Mouse (Mus musculus) T-cell, adult 2 months (primary cell): ENCODE measurements at regions not wholly inside any gene's neighbourhood (a gene's known extent, or its start where the extent isn't known, plus 50 kb on each side); places are given as distances from the start of the nearest gene placed in this dataset.
A peak's percentile ranks its signal among the peaks of the same experiment; 100 is the strongest.

ENCODE experiments used
- DNase-seq: peaks from one replicate; pipeline ENCODE4 v3.0.0; 2022; ENCODE audit warnings: low spot score

DNA sequence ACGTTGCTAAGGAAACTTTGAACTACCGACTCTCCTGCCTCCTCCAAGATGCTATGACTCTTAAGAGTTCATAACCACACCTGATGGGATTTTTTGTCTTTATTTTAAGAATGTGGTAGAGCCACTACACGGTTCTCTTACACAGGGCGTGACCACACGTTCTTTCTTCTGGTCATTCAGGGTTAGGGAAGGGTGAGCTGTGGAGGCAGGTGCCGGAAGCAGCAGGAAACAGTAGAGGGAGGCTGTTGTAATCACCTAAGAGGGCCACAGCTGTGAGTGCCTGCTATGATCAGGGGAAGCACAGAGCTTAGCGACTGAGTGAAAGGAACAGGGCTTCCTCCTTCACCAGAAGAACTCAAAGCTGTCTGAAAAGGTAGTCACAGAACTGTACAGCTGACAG lies 50.6 kb upstream of the Larp1 start:
- peak; percentile 62 for DNase-seq

DNA sequence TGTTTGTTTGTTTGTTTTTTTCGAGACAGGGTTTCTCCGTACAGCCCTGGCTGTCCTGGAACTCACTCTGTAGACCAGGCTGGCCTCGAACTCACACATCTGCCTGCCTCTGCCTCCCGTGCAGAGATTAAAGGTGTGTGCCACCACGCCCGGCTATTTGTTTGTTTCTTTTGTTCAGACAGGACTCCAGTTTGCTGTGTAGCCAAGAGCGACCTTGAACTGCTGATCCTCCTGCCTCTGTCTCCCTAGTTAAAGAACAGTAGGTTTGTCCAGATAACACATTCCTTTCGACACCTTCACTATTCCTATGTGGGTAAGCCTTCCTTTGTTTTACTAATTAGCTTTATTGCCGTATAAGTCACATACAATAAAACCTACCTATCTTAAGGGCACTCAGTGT lies 52.0 kb upstream of the Larp1 start:
- DNase-seq = no peak

- no peak for DNase-seq
Observed at GRCm38 (mm10) chr11:57956076-57956475, 52.8 kb upstream of the Larp1 start.

- DNase-seq = no peak
Observed at GRCm38 (mm10) chr11:57955476-57955875, 53.4 kb upstream of the Larp1 start.

DNA sequence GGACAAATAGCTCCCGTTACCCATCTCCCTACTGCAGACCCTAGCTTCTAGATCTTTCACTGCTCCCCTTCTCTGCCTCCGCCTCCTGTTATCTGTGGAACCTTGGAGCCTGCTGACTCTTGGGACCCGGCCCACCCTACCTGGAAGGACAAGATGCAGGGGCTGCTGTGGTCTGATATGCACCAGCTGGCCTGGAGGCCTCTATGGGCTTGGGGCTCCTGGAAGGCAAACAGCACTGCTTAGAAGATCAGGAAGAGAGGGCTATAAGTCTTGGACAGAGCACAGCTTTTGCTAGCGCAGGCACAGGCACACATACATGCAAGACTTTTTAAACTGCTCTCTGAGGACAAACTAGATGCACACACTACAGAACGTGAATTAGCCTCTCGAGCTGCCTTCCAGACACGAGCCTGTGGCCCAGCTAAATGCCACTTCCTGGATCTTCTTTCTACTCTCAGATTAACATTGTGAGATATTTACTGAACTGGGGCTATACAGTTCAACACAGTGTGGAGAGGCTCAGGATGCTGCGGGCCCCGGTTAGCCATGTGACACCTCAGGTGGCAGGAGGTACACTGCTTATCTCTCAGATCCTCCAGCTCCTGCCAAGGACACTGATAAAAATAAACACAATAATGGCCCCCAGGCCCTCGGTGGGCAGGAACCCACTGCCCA lies 54.2 kb upstream of the Larp1 start:
- peak; percentile 38 for DNase-seq

DNA sequence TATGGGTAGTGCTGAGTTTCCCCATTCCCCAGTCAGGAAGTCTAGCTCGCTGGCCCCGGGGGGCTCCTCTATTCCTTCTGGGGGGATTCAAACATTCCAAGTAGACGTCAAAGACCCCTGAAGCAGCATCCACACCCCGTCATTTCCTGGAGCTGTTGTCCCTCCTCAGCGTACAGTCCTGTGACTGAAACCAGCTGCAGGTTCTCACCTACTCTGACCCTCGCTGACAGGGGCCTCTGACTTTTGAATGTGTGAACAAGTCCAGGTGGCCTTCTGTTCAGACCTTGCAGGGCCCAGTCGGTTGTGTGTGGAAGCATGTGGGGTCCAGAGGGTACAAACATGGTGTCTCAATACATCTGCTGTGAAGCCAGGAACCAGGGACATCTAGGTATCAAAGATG lies 55.2 kb upstream of the Larp1 start:
- no peak for DNase-seq

- DNase-seq = peak; percentile 68
Observed at GRCm38 (mm10) chr11:57952619-57953018, 56.2 kb upstream of the Larp1 start.

- peak; percentile 51 for DNase-seq
Observed at GRCm38 (mm10) chr11:57951541-57952326, 57.1 kb upstream of the Larp1 start.

GRCm38 (mm10) chr11:57950989-57951388 lies 57.9 kb upstream of the Larp1 start:
- peak; percentile 68 for DNase-seq

GRCm38 (mm10) chr11:57949067-57949466 lies 59.8 kb upstream of the Larp1 start:
- no peak for DNase-seq

- DNase-seq = no peak
Observed at GRCm38 (mm10) chr11:57947347-57947746, 61.5 kb upstream of the Larp1 start.

- DNase-seq = peak; percentile 84
Observed at GRCm38 (mm10) chr11:57934391-57934850, 74.4 kb upstream of the Larp1 start.

GRCm38 (mm10) chr11:57933065-57933464 lies 75.8 kb upstream of the Larp1 start:
- DNase-seq = no peak

- no peak for DNase-seq
Observed at GRCm38 (mm10) chr11:57929506-57929905, 79.4 kb upstream of the Larp1 start.

DNA sequence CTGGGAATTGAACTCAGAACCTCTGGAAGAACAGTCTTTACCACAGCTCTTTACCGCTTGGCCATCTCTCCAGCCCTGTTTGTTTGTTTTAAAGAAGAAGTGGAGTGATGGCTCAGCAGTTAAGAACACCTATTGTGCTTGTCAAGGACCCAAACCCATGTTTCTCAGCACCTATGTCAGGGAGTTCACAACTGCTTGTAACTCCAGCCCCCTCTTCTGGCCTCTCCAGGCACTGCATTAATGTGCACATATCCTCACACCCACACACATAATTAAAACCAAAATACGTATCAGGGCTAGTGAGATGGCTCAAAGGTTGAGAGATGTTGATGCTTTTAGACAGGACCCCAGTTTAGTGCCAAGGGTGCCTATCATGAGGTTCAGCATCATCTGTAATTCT lies 87.6 kb upstream of the Hand1 start:
- DNase-seq = no peak

- DNase-seq = no peak
Observed at GRCm38 (mm10) chr11:57918447-57919059, 85.9 kb upstream of the Hand1 start.

DNA sequence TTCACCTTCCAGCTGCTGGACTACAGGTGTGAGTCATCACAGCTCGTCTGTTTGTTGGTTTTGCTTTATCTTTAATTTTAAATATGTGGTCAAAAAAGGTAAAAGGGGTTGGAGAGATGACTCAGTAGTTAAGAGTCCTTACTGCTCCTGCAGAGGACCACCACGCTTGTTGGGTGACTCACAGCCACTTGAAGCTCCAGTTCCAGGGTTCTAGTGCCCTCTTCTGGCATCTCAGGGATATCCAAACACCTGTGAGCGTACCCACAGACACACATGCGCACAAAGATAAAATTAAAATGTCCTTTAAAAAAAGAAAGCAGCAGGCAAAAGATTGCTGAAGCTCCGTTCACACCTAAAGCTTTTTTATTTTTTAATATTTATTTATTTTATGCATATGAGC lies 85.4 kb upstream of the Hand1 start:
- no peak for DNase-seq

DNA sequence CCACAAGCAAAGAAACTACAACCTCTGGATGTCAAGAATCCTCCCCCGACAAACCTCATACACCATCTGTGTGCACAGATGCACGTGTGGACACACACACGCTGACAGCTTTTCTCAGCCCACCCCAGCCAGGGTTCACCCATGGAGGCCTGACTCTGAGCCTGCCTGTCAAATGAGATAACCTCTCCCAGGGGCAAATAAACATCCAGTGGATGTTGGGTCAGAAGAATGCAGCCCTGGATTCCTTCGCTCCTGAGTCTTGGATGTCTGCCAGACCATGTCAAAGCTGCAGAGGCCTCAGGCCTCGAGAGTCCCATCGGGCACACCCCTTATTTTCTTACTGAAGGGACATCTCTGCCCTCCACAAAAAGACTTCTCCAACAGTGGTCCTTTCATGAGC lies 83.4 kb upstream of the Hand1 start:
- no peak for DNase-seq

- no peak for DNase-seq
Observed at GRCm38 (mm10) chr11:57913801-57914560, 81.4 kb upstream of the Hand1 start.

DNA sequence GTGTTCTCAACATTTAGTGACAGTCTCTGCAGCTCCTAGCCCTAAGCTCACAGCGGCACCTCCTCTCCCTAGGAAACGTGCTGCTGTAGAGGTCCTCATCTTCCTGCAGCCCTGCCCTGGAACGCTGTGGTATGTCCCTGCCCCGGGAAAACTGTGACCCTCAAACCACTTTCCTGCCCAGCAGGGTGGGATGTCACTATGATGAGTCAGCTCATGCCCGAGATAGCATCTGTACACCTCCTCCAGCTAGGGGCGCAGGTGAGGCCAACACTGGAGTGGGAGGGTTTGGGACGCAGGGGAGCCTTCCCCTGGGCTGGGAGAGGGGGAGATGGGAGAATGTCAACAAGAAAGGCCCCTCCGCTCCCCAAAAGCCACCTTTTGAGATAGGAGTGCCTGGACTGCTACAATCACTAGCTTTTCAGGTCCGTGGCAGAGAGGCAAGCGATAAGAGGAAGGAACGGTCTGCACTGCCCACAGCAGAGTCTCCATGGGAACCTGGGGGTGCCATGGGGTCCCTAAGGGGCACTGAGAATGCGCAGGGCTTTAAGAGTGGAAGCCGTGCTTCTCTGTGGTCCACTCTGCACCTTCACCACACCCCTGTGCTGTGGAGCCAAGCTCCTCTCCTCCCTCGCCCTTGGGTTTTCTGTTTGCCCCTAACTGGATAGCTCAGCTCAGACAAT lies 80.5 kb upstream of the Hand1 start:
- DNase-seq = no peak

- no peak for DNase-seq
Observed at GRCm38 (mm10) chr11:57911698-57912283, 79.2 kb upstream of the Hand1 start.
